Mouse (Mus musculus) testis, adult 2 months (tissue): ENCODE results near the gene Jagn1.

Source experiments
- CTCF ChIP-seq: fragments of 200-500 bp; IDR thresholded peaks from 2 replicates; pipeline ENCODE4 v1.5.1; 2012; ENCODE audit warnings: low read depth, mild to moderate bottlenecking, inconsistent platforms, low read length, moderate library complexity; ENCODE audit not compliant: control insufficient read depth, insufficient read depth, insufficient replicate concordance
- POLR2A ChIP-seq: fragments of 200-500 bp; IDR thresholded peaks from 2 replicates; pipeline ENCODE4 v1.6.1; 2012; ENCODE audit warnings: low read depth, mild to moderate bottlenecking, inconsistent platforms, low read length, moderate library complexity; ENCODE audit not compliant: control insufficient read depth

DNA sequence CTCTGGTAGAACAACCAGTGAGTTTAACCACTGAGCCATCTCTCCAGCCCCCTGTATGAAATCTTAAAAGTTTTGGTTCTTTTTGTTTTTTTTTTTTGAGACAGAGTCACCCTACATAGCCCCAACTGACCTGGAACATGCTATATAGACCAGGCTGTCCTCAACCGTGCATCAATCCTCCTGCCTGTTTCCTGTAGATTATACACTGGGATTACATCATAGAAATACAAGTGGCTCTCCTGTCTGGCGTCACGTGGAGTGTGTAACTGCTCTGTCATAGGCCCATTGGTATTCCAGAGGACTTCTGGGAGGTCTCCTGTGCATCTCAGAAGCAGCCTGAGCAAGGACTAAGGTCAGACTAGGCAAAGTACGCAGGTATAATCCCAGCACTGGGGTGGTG lies 19.4 kb upstream of the Jagn1 start:
- TF ChIP-seq CTCF (no peak), POLR2A (no peak)
